Mouse (Mus musculus): ENCODE data around the gene Grk3. TPM values are rescaled to one million over a fixed set of nuclear protein-coding genes. Genes with fewer than 3 reads are reported as not detected.

Grk3 gene
- 33.8 and 41.8 TPM in 2 replicates for total RNA-seq (2014; rRNA removed; ENCODE audit: low replicate concordance)
- 12.2 and 12.3 TPM in 2 replicates for polyA plus RNA-seq (2015; fragmentation: Nextera tagmentation; extraction: Ambion mirVana)

DNA sequence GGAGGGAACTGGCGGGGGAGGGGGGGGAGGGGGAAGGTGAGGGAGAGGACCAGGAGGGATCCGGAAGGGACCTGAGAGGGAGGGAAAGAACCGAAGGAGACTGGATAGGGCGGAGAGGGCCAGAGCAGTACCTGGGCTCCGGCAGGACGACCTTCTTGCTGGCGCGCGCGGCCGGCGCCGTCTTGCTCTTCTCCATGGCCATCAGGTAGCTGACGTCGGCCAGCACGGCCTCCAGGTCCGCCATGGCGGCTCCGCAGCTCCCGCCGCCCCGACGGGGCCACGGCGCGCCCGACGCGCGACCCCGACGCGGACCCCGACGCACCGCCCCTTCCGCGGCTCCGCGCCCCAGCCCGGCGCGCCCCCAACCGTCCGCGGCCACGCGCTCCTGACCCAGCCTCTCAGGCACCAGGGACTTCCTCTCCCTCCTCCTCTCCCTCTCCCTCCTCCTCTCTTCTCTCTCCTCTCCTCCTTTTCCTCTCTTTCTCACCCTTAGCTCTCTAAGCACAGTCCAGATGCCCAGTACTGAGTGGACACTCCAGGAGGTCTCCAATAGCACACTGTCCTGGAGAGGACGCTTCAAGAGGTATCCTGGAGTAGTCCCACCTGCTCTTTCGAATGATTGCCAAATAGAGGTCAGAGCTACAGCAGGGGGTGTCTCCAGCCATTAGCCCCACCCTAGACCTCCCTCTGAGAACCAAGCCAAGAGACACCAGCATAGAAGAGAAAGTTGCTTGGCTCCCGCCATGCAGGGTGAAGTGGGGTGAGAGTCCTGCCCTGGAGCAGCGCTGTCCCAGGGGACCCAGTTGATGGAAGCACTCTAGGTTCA, at the start of gene Grk3:
Gene Grk3 (minus strand): TSS at position 556 of the 826 bp plus-strand sequence.
- Histone ChIP-seq H3K36me3 (replicated peaks; ENCODE audit: control insufficient read depth, insufficient read depth, low read length) (no peaks in the 10 kb centered on the region; the same call in 1 of the 2 replicates), H3K4me1 (ENCODE audit: control insufficient read depth, insufficient read depth) (peaks cover 24% of the 10 kb centered on the region), H3K9me3 (replicated peaks; ENCODE audit: control insufficient read depth, low read length) (no peaks in the 10 kb centered on the region), H3K4me2 (ENCODE audit: low read depth, low read length) (peak within 1 kb of the TSS; percentile 67), H3K9ac (replicated peaks; ENCODE audit: low read depth, low read length) (peak within 1 kb of the TSS; percentile 72), H3K27ac (ENCODE audit: low read depth) (peak within 1 kb of the TSS; percentile 85), H3K4me3 (ENCODE audit: low read depth, low read length) (peak within 1 kb of the TSS; percentile 71), H3K27me3 (ENCODE audit: control insufficient read depth, insufficient read depth, low read length) (no peaks in the 10 kb centered on the region)
- TF ChIP-seq EP300 (IDR thresholded peaks at IDR 0.05; ENCODE audit: low read depth) = no peak
- no peak for TF ChIP-seq CTCF (IDR thresholded peaks at IDR 0.05; ENCODE audit: low read depth)
- 4% methylated on average over 24 of the region's 52 CpGs for WGBS
- DNase-seq (ENCODE audit: low spot score) (peak; percentile 76), ATAC-seq (ENCODE audit: insufficient read depth, low read depth) (peak; percentile 88)

DNA sequence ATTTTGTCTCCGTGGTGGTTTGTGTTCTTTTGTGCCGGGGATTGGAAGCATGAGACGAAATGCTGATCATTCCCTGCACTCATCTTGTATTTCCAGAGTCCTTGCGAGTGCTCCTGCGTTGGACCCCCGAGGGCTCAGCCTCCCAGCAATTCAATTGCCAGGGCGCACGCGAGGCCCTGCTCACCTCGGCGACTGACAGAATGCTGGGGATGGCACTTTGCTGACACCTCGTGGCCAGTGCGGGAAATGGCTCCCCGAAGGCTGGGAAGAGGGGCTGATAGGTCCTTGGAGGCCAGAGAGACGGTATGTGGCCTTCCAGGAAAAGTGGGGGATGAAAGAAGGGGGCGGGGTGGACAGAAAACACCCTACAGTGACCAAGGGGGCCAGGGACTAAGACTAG, 38.7 kb upstream of the Grk3 start:
- H3K4me3 ChIP-seq (ENCODE audit: low read depth, low read length) = no peak overlapping the region
- H3K9ac ChIP-seq (replicated peaks; ENCODE audit: low read depth, low read length) = no peak overlapping the region
- DNase-seq (ENCODE audit: low spot score) = peak; percentile 54
- no peak overlapping the region for H3K27ac ChIP-seq (ENCODE audit: low read depth)
- H3K9me3 ChIP-seq (replicated peaks; ENCODE audit: control insufficient read depth, low read length) = no peaks in the 10 kb centered on the region
- H3K27me3 ChIP-seq (ENCODE audit: control insufficient read depth, insufficient read depth, low read length) = peaks cover 31% of the 10 kb centered on the region; the same call in 1 of the 2 replicates
- TF ChIP-seq EP300 (IDR thresholded peaks at IDR 0.05; ENCODE audit: low read depth) = no peak
- TF ChIP-seq CTCF (IDR thresholded peaks at IDR 0.05; ENCODE audit: low read depth) = peak; percentile 100
- H3K4me2 ChIP-seq (ENCODE audit: low read depth, low read length) = no peak overlapping the region
- no peaks in the 10 kb centered on the region for H3K4me1 ChIP-seq (ENCODE audit: control insufficient read depth, insufficient read depth)
- peak; percentile 65 for ATAC-seq (ENCODE audit: insufficient read depth, low read depth)
- H3K36me3 ChIP-seq (replicated peaks; ENCODE audit: control insufficient read depth, insufficient read depth, low read length) = no peaks in the 10 kb centered on the region
- 6% methylated on average over 16 of the region's 16 CpGs for WGBS

DNA sequence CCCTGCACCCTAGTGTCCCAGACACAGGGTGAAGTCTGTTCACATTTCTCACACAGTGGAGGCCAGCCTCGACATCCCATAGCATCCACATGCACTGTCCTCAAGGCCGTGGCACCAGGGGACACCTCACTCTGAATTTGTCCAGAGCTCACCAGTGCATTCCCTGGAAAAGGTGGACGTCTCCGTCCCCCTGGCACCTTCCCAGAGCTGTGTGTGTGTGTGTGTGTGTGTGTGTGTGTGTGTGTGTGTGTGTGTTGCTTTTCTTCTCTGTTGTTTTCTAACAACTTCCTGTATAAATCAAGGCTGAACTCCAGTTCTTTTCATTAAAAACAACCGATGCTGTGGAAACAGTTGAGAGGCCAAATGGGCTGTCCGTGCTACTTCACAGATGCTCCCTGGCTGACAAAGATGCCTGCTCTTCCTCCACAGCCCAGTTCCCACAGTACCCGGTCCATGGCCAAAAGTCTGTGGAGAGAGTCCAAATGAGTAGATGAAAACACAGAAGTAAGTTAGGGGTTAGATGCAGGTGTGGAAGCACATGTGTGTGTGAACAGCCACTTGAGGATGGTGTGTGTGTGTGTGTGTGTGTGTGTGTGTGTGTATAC, 35.1 kb upstream of the Grk3 start:
- Histone ChIP-seq H3K4me1 (ENCODE audit: control insufficient read depth, insufficient read depth) (no peaks in the 10 kb centered on the region), H3K4me3 (ENCODE audit: low read depth, low read length) (no peak overlapping the region), H3K27ac (ENCODE audit: low read depth) (no peak overlapping the region), H3K9me3 (replicated peaks; ENCODE audit: control insufficient read depth, low read length) (no peaks in the 10 kb centered on the region), H3K4me2 (ENCODE audit: low read depth, low read length) (no peak overlapping the region), H3K36me3 (replicated peaks; ENCODE audit: control insufficient read depth, insufficient read depth, low read length) (no peaks in the 10 kb centered on the region), H3K27me3 (ENCODE audit: control insufficient read depth, insufficient read depth, low read length) (peaks cover 13% of the 10 kb centered on the region; the same call in 1 of the 2 replicates), H3K9ac (replicated peaks; ENCODE audit: low read depth, low read length) (no peak overlapping the region)
- 59% methylated on average over 7 of the region's 7 CpGs for WGBS
- TF ChIP-seq CTCF (IDR thresholded peaks at IDR 0.05; ENCODE audit: low read depth) (no peak), EP300 (IDR thresholded peaks at IDR 0.05; ENCODE audit: low read depth) (no peak)
- DNase-seq (ENCODE audit: low spot score) (no peak), ATAC-seq (ENCODE audit: insufficient read depth, low read depth) (no peak)

DNA sequence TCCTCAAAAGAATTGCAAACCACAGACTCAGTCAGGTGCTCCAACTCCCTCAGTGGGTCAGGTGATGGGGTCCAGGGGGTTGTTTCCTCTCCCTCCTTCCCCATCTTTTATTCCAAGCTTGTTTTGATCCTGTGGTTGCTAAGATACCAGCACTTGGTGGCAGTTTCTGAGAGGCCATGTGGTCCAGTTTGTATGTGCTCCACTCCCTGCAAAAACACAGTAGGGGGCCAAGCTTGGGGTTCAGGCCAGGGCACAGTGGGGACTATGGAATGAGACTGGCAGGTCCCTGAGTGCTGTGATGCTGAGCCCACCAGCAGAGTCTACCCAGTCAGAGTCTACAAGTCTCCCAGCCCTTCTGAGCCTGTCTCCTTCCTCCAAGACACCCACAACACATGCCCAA, 34.3 kb upstream of the Grk3 start:
- ATAC-seq (ENCODE audit: insufficient read depth, low read depth) = no peak

DNA sequence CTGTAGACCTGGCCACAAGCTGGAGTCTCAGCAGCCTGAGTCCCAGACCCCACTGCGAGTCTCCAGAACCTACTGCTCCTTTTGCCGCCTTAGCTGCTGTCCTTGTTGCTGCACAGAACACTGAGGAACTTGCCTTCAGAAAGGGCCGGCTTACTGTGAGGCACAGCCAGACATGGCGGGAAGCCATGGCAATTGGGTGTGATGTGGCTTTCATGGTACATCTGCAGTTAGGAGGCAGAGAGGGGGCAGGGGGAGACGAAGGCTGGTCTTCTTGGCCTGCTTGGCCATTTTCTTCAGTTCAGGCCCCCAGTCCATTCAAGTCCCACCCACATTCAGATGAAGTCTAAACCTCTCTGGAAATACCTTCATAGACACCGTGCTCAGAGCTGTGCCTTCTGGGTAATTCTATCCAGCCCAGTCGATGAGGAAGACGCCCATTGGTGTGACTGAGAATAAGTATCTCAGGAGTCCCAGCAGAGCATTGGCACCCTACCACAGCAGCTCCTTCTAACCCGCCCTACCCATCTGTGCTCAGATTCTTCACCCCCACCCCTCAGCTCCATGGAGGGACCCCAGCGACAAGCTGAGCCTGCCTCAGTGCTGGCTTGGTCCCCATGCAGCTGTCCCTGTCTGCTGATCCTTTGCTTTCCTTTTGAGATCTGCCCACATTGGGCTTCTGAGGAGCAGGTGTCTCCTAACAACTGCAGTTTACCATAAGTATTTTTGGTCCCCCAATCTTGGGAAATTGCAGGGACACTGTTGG, 30.1 kb upstream of the Grk3 start:
- WGBS = 86% methylated on average over 10 of the region's 10 CpGs
- DNase-seq (ENCODE audit: low spot score) (no peak), ATAC-seq (ENCODE audit: insufficient read depth, low read depth) (no peak)
- TF ChIP-seq CTCF (IDR thresholded peaks at IDR 0.05; ENCODE audit: low read depth) = no peak
- no peak for TF ChIP-seq EP300 (IDR thresholded peaks at IDR 0.05; ENCODE audit: low read depth)
- H3K4me2 ChIP-seq (ENCODE audit: low read depth, low read length) = no peak overlapping the region
- peaks cover 6% of the 10 kb centered on the region; the same call in 1 of the 2 replicates for H3K4me1 ChIP-seq (ENCODE audit: control insufficient read depth, insufficient read depth)
- H3K36me3 ChIP-seq (replicated peaks; ENCODE audit: control insufficient read depth, insufficient read depth, low read length) = no peaks in the 10 kb centered on the region
- no peaks in the 10 kb centered on the region for H3K9me3 ChIP-seq (replicated peaks; ENCODE audit: control insufficient read depth, low read length)
- H3K27ac ChIP-seq (ENCODE audit: low read depth) = no peak overlapping the region
- no peak overlapping the region for H3K9ac ChIP-seq (replicated peaks; ENCODE audit: low read depth, low read length)
- H3K27me3 ChIP-seq (ENCODE audit: control insufficient read depth, insufficient read depth, low read length) = no peaks in the 10 kb centered on the region
- no peak overlapping the region for H3K4me3 ChIP-seq (ENCODE audit: low read depth, low read length)

More for the DNA sequence above, 34.3 kb upstream of the Grk3 start:
- Histone ChIP-seq H3K27ac (ENCODE audit: low read depth) (no peak overlapping the region), H3K9ac (replicated peaks; ENCODE audit: low read depth, low read length) (no peak overlapping the region), H3K4me3 (ENCODE audit: low read depth, low read length) (no peak overlapping the region), H3K36me3 (replicated peaks; ENCODE audit: control insufficient read depth, insufficient read depth, low read length) (no peaks in the 10 kb centered on the region), H3K27me3 (ENCODE audit: control insufficient read depth, insufficient read depth, low read length) (peaks cover 8% of the 10 kb centered on the region; the same call in 1 of the 2 replicates), H3K9me3 (replicated peaks; ENCODE audit: control insufficient read depth, low read length) (no peaks in the 10 kb centered on the region), H3K4me1 (ENCODE audit: control insufficient read depth, insufficient read depth) (no peaks in the 10 kb centered on the region), H3K4me2 (ENCODE audit: low read depth, low read length) (no peak overlapping the region)
- no peak for DNase-seq (ENCODE audit: low spot score)
- TF ChIP-seq CTCF (IDR thresholded peaks at IDR 0.05; ENCODE audit: low read depth) (no peak), EP300 (IDR thresholded peaks at IDR 0.05; ENCODE audit: low read depth) (no peak)

All from heart, postnatal 0 days (tissue).